Mouse (Mus musculus) ovary, adult 18-20 months (tissue): ENCODE measurements around the gene Ttc12.
A peak's percentile ranks its signal among the peaks of the same experiment; 100 is the strongest.

Experiments
- DNase-seq: peaks from one replicate; pipeline ENCODE4 v3.0.0; 2022; ENCODE audit warnings: low spot score, mixed read lengths

Gene Ttc12

DNA sequence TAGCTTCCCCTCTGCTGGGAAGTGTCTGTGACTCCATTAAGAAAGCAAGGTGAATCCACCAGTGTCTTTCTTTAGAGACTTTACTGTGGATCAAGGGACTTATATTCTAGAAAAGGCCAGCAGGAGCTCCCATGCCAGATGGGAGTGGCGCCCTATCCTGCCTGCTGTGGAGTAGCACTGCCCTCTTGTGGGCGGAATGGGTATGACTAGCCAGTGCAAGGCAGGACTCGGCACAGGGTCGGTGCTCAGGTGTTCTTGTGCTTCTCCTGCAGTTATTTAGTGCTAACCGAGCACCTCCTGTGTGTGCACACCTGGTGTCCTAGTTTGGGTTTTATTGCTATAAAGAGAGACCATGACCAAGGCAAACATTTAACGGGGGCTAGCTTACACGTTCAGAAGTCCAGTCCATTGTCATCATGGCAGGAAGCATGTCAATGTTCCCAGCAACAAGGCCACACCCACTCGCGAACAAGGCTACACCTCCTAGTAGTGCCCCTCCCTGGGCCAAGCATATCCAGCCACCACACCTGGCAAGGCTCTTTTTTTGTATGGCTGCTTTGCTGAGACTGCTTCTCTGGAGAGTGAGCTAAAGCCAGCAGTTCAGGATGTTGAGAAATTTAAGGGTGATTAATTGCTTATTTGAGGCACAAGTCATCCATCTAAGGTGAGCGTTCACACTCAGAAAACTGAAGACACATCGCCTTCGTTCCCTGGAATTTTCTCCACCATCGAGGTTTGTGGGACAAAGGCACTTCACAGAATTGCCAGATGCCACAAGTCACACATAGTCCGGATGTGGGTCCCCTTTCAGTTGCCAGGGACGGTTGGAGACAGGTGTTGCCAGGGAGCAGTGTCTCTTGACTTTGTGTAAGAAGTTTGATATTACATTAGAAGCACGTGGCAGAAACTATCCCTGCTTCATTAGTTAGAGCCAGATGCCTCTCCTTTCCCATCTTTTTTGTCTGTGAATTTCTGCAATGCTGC is 3.2 kb upstream of the Ttc12 start:
- DNase-seq = peak; percentile 45

DNA sequence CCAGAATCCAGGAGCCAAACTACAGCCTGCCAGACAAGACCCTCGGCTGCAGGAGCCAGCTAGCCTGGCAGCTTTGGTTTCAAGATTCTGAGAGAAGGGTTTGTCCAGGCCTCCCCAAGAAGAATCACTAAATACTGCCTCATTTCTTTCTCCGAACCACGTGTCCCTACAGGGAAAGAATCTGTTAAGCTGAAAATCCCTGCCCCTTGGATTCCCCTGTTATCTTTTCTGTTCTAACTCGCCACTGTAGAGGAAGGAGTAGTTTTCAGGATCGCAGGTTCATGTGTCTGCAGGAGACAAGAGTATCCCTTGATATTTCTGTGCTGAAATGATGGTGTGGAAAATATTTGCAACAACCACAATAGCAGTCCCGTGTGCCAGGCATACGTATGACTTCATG is 2.2 kb upstream of the Ttc12 start:
- DNase-seq = no peak

DNA sequence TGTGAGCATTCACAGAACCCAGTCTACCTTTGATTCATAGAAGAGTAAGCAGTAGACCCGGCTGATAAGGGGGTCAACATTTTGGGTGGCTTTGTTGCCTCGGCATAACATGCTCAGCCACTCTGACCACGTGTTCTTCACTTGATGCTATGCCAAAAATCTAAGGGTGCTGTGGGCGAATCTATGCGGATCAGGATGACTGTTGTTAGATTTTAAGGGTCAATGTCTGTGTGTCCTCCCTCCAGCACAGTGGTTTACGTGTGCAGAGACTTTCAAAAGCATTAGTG is 1.6 kb upstream of the Ttc12 start:
- DNase-seq = no peak

DNA sequence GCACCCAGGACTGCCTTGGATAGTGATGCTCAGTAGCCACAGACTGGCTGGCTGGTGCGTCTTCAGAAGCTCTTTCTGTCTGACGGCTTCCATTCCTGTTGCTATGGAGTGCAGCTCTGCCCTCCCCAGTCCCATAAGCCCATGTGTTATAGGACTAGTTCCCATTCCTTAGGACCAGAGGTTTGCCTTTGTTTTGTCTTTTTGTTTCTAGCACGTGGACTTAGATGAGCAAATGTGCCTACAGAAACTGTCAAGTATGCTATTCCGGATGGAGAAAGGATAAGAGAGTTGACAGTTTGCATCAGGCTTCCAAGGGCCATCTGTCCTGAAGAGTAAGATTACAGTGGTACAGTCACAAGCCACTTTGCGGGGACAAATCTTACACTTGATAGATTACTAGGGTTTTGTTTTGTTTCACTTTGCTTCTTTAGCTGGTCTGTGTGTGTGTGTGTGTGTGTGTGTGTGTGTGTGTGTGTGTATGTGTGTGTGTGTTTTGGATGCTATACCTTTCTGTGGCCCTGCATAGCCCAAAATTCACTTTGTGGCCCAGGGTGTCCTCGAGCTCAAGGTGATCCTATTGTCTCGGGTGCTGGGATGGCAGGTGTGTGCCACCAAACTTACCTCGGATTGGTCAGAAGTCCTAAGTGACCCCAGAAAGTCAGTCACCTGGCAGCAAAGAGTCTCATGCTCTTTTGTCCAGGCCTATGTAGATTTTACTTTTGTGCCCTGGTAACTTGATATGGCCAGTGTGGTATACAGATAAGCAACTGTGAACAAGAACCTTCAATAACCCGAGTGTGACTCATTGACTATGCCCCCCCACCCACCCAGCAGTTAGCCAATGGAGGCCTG is 1.0 kb upstream of the Ttc12 start:
- no peak for DNase-seq

DNA sequence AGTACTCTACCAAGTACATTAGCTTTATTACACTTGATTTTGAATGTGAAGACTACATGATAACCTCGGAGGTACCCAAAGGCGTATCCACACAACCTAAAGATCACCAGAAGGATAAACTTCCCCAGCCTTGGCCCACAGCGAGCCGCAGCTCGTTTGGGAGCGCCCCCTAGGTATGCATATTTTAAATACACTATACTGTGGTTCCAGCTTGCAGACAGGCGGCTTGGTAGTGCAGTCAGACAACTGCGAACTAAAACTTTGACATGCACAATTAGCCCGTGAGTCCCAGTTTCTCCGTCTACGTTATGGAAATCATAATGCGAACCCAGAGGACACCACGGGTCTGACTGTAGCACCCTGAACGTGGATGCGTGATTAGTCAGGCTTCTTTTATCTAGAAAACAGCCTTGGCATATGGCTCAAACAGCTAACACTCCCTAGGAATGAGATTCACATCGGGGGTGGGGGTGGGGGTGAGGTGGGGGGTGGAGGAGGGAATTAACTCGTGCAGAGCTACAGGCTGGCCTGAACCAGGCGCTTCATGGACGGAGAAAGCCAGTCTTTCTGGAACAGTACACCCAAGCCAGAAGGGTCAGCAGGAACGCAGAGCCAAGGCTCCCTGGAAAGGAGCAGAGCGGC is 654 bp downstream of the Ttc12 start:
- DNase-seq = no peak

DNA sequence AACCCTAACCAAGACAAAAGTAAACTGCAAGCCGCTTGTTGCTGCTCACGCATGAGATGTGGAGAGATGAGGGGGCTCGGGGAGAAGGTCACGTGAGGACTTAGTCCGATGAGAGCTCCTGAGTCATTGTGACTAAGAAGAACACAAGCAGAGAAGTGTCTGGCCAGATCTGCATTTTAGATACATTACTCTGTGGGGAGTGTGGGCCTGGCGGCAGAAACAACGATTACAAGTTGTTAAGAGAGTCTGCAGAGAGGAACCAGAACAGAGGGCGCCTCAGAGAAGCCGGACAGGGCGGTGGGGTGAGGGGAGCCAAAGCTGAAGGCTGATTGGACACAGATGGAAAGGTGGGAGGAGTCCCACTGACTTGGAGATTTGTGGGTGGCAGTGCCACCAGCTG is 2.7 kb downstream of the Ttc12 start:
- no peak for DNase-seq

DNA sequence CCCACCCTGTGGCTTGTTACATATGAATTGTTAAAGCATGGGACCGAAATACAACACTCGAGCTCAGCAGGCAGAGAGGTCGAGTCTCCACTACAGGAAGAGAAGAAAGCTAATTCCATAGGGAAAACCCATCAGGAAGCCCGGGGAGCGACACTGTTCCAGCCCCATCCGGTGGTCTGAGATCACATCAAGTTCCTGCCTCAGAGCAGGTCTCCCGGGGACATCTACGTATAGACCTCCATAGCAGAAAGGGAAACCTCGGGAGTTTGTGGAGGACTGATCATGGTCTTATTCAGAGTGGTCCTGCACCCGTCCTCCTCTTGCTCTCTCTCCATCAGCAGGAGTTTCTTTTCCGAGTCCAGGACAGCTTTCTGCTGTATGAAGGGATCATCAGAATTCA is 13.9 kb downstream of the Ttc12 start:
- no peak for DNase-seq

DNA sequence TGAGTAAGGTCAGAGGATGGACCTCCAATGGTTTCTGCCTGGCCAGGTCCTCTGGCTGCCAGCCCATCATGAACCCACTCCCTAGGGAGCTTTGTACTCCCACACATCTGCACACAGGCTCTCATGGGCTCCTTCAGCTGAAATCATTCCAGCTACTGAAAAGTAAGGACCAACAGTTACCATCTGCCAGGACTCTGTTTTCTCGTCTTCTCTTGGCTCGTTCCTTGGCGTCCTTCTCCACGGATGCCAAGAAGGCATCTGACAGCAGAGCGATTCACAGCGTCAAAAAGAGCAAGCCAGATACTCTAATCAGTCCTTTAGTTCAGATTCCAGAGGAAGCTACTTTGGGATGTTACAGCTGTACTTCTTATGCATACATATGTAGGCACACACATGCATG is 15.1 kb downstream of the Ttc12 start:
- DNase-seq = peak; percentile 21

DNA sequence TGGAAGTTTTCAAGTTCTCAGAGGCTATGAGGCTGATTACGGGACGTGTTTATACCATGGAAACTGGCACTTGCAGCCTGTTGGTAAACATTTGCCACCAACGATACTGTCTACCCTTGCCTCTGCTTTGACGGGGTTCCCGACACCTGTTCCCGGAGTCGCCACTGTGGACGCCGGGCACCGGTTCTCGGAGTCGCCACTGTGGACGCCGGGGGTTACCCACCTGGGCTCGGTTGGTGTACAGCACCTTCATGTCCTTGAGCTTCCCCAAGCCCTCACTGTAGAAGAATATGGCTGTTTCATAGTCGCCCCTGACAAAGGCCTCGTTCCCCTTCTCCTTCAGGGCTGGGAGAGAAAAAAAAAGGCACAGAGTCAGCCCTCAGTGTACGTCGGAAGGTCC is 16.0 kb downstream of the Ttc12 start:
- no peak for DNase-seq

DNA sequence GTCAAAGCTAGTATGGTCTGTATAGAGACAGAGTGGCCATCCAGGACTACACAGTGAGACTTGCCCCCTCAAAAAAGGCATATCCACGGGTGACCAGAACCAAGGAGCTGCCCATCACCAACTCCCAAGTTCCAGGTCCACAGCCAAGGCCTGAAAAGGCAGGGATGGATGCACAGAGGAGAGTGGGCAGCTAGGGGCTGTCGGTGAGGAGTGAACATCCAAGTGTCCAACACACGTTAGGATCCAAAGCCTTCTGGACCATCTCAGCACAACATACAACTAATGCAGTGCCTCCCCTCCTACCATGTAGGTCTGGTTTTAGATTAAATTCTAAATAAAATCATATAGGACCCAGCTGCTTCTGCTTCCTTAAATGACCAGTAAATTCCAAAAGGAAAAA is 29.9 kb downstream of the Ttc12 start:
- DNase-seq = no peak

DNA sequence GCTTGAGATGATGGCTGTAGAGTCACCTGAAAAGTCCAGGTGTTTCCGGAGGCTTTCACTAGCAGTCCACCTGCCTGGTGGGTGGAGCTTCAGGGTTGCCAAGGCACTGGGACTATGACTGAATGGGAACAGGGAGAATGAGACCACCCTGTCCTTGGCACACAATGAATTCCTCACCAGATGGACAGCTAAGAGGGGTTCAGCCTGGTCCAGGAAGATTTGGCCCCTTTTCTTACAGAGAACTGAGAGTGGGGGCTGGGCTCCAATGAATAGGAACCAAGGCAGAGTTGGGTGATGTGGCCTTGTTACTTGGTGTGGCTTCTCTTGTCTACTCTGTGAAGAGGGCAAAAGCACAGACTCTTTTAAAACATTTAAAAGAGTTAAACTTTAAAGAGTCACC is 33.6 kb downstream of the Ttc12 start:
- DNase-seq = no peak

DNA sequence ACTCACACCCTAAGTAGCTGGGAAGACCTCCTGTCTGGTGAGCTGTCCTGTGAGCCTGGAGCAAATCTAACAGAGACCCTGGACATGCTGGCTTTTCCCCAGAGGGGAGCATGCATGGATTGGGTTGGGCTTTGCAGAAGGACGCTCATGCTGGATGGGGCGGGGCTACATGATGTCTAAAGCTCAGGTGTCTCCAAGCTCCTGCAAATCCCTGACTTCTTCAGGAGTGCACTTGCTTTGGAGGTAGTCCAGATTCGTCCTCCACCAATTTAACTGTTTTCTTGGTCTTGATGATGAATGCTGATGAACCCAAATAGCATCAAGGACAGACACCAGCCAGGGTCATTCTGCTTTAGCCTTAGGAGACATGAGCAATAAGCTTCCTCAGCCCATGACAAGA is 35.5 kb downstream of the Ttc12 start:
- DNase-seq = no peak

DNA sequence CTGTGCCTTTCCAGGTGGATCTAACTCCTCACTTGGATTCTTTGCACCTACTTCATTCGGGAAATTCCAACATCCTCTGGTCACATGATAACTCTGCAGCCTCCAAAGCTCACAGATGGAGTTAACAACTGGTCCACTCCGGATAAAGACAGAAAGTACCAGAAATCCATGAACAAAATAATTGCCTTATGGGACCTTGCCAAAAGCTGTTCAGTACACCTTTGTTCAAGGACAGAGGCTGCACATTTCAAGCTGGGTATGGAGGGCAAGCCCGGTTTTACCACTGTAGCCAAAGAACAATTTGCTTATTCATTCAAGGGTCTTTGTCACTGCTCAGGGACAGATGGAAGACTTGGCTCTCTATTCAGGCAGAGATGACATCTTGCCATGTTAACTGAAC is 43.4 kb downstream of the Ttc12 start:
- DNase-seq = no peak

DNA sequence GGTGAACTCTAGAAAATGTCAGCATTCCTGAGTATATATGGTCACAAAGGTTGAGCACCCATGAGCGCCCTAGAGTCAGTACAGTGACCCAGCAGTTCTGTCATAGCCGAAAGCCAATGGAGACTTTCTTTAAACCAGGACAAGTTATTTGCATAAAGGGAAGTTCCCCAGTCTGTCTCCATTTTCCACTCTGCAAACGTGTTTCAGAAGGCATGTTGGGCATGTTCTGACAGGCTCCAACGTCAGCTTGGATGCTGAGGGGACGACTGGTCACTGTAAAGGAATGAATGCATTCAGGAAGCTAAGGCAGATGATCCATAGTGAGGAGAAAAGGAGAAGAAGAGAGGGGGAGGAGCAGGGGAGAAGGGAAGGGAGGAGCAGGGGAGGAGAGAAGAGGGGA is 58.5 kb downstream of the Ttc12 start:
- no peak for DNase-seq

DNA sequence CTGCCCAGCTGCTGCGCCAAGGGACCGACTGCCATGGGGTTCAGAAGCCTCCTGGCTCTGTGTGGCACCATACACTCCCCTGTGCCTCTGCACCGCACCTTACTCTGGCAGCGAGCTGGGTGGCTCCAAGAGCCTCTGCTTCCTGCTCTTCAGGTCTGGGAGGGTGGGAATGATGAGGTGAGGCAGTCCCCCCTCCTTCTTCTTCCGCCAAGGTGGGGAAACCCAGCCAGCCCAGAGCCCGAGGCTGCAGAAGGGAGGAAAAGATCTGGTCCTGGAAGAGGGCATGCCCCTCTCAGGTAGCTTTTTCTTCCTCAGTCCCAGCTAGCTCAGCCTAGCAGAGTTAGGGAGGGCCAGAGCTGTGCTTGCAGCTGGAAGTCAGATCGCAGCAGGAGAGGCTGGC is 59.1 kb downstream of the Ttc12 start, which contains the start of gene Ankk1:
Ankk1 (minus strand) TSS at position 101 of the 400 bp plus-strand sequence.
- no peak for DNase-seq

DNA sequence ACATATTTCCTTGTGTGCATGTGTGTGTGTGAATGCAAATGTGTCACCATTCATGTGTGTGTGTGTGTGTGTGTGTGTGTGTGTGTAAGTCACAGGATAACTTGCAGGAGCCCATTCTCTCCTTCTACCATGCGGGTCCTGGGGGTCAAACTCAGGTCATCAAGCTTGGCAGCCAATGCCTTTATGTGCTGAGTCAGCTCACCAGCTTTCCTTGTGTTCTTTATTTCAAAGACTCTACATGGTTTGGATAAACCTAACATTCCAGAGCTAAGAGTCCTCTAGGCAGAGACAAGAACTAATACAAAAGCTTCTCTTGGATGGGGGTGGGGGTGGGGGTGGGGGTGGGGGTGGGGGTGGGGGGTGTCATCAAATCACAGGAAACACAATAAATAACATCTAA is 60.4 kb downstream of the Ttc12 start:
- DNase-seq = no peak

DNA sequence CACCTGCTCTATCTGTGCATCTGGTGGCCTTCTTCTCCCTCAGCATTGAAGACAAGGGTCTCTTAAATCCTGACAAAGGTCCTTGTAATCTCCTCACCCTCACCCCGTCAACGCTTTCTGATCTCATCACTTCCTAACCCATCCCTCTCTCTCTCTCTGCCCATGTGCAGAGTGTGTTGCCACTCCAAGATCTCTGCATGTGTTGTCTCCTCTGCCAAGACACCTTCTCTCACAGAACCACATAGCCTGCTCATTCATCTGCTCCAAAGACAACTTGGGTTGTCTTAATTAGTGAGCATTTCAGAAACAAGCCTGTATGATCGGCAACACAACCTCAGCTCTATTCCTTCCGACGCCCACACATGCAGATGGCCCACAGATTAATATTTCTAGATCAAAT is 62.2 kb downstream of the Ttc12 start:
- DNase-seq = no peak

DNA sequence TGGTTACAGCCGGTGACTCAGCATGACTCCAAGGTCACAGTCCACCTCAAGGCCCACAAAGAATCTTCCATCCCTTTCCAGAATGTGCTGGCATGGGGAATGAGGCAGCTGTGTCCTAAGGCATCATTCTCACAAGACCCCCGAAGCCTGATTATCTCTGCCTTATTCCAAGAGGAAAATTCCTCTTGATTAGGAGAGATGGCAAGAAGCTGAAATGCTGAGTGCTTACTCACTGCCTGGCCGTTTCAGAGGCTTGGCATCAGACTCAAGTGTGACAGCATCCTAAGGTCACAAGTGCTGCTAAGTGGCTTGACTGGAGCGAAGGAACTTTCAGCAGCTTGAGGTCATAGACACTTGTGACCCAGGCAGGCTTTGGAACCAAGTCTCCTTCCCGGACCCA is 75.4 kb downstream of the Ttc12 start:
- DNase-seq = no peak

DNA sequence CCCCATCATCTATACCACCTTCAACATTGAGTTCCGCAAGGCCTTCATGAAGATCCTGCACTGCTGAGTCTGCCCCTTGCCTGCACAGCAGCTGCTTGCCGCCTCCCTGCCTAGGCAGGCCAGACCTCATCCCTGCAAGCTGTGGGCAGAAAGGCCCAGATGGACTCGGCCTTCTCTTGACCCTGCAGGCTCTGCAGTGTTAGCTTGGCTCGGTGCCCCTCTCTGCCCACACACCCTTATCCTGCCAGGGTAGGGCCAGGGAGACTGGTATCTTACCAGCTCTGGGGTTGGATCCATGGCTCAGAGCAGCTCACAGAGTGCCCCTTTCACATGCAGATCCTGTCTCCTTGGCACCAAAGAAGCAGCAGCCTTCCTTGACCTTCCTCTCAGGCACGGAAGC is 79.0 kb downstream of the Ttc12 start:
- no peak for DNase-seq

DNA sequence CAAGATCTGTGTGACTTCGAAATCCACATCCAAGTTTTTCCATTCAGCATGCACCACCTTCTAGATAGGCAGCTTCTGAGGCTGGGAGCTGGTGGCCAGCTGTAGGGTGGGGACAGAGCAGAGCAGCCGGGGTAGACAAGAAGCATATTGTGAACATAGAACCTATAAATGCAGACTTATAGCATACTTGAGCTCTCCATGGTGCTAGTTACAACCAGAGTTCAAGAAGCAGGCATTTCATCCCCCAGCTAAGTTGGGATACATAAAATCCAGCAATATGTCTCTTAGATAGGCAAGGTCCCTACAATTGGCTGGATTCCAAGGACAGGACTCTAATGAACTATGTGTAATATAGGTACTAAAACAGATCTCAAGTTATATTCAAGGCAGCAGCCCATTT is 82.3 kb downstream of the Ttc12 start:
- DNase-seq = no peak

DNA sequence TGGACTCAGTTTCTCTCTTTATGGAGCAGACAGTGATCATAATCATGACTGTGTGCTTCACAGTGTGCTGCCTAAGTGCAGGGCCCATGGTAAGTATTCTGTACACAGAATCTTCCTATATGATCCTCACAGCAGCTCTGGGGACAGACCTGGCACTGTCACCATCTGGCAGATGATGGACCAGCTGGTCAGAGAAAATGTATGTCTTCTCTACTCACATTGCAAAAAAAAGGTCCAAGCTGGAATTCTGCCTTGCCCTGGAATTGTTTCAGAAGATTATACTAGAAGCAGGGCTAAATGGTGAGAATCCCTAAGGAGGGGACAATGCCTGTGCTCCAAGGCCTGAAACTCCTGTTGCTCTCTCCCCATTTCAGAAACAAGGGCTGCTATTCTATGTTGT is 90.0 kb downstream of the Ttc12 start:
- no peak for DNase-seq

DNA sequence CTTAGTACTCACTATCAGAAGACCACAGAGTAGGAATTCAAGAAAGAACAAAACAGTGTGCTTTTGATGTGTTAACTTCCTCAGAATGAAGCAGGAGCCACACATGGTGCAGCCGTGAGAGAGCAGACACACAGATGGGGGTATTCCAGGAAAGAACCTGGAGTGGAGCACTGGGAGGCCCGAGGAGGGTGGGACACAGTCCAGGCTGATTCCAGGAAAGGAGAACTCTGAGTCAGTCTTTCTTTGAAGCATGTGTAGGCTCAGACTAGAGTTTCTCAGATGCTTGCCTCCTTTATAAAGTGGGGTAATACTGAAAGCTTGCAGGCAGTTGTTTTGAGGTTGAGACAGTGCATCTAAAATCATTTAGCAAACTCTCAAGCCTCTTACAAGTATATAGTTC is 93.8 kb downstream of the Ttc12 start:
- no peak for DNase-seq
